Mouse (Mus musculus) lung, postnatal 4 days (tissue): ENCODE measurements at regions not wholly inside any gene's neighbourhood (a gene's known extent, or its start where the extent isn't known, plus 50 kb on each side); places are given as distances from the start of the nearest gene placed in this dataset.

Source experiments
- DNase-seq, 2 experiments: peaks; one replicate each; pipeline ENCODE4 v3.0.0; 2021

DNA sequence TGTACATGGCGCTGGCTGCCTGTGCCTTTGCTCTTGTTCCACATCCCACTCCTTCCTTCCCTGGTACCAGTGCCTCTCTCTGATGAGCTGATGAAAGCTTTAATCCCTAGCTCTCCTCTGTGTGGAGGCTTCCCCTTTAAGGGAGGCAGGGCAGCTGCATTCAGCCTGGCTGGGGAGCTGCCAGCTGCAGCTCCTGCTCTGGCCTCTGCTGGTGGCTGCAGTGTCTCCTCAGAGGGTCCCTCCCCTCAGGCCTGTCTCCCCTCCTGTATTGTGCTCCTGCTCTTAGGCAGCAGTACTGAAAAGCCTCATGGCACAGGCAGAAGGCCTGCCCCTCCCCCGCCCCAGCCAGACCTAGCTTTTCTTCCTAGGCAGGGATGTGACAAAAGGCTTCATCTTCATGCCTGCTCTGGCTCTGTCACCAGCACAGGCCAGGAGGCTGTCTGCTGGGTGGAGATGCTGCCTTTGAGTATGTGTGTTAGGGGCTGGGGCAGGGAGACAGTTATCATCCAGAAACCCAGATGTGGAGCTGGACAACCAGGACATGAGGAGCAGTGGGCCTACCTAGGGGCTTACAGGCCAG, 97.7 kb upstream of the Zcchc13 start:
- peak; percentile 31 to 35 for DNase-seq

GRCm38 (mm10) chrX:103533306-103533705, 97.1 kb upstream of the Zcchc13 start:
- peak in 1 of 2 experiments; percentile 29 for DNase-seq

DNA sequence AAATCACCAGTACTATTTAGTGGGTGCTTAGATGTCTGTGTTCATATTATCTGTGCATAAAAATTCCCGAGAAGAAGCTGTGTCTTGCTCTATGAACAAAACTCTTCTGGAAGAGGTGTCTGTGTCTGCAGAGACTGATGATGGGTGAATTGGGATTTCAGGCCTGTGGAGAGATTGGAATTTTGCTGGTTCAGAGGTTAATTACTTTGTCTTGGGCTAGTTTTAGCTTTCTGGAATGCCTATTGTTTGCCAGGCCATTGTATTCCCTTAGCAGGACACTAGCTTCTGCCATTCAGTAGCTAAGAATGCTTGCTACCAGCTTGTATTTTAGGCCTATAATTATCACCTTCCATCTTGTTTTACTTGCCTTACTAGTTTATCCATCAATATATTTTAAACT, 96.6 kb upstream of the Zcchc13 start:
- no peak for DNase-seq

DNA sequence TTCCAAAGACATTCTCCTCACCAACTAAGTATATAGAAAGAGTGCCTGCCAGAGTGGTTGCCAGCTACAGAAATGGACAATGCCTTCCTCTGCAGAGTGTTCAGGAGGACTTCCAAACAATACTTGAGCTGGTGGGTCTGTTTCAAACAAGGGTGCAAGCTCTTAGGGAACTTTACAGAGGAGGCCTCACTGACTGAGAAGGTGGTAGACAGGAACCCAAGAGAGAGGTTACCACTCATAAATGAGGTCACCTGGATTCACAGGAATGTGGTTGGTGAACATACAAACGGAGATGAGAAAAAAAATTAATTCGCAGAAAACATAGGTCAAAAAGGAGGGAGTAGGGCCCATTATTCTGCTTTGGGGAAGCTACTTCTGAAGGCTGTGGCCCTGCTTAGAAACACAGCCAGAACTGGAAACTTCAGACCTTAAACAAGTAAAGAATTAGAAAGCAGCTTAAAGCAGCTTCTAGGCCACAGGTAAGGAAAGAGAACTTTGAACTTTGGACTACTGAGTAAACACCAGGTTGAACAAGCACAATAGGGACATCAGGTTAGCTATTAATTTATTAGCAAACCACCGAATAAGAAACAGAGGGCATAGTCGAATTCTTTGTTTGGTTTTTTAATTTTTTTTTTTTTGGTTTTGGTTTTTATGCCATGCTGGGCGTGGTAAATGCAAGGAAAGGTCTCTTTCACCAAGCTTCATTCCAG, 83.7 kb upstream of the Zcchc13 start:
- DNase-seq: no peak

GRCm38 (mm10) chrX:103551304-103551703, 79.1 kb upstream of the Zcchc13 start:
- DNase-seq: peak; percentile 51 to 81

DNA sequence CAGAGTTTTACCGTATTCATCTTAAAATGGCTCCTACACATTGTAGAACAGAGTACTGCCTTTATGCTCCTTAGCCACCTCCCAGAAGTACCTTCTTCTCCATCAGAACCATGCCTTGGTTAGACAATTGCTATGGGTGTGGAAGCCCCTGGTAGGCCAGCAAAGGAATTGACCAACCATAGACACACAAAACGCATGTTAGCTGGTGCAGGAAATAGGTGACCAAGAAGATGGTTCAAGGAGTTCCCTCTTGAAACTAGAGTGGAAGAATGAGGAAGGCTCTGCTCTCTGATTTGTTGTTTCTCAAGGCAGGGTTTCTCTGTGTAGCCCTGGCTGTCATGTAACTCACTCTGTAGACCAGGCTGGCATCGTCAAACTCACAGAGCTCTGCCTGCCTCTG, 77.2 kb upstream of the Zcchc13 start:
- DNase-seq: no peak

DNA sequence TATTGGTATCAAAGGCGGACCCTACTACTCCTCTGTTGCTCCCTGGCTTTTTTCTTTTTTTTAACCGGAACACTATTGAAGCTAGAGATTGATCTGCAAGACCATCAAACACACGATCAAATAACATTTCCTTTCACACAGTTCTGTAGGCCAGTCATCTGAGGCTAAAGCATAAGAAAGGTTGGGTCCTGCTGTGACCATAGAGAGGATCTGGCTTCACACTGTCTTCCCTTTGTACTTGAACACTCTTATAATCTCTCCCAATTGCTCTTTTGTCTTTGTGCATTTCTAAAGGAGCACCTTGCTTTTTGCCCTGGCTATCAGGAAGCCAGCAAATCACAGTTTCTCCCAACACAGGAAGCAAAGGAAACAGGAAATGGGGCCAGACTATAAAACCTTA, 76.8 kb upstream of the Zcchc13 start:
- DNase-seq: no peak

DNA sequence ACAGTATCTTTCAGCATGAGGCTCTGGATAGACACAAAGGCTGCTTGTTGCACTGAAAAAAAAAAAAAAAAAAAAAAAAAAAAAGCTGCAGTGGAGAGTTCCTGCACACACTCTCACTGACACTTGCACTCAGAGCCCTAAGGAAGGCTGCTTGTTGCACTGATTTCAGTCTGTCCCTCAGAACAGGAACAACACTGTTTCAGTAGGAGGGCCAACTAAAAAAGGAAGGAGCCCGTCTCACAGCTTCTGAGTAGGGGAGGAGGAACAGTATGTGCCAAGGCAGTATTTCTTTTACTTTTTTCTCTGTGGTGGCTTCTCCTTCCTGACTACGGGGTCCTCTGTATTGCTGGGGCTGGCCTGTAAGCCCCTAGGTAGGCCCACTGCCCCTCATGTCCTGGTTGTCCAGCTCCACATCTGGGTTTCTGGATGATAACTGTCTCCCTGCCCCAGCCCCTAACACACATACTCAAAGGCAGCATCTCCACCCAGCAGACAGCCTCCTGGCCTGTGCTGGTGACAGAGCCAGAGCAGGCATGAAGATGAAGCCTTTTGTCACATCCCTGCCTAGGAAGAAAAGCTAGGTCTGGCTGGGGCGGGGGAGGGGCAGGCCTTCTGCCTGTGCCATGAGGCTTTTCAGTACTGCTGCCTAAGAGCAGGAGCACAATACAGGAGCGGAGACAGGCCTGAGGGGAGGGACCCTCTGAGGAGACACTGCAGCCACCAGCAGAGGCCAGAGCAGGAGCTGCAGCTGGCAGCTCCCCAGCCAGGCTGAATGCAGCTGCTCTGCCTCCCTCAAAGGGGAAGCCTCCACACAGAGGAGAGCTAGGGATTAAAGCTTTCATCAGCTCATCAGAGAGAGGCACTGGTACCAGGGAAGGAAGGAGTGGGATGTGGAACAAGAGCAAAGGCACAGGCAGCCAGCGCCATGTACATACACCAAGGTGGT, 75.1 kb upstream of the Zcchc13 start:
- peak; percentile 18 to 65 for DNase-seq

GRCm38 (mm10) chrX:103556046-103556445, 74.3 kb upstream of the Zcchc13 start:
- no peak for DNase-seq

DNA sequence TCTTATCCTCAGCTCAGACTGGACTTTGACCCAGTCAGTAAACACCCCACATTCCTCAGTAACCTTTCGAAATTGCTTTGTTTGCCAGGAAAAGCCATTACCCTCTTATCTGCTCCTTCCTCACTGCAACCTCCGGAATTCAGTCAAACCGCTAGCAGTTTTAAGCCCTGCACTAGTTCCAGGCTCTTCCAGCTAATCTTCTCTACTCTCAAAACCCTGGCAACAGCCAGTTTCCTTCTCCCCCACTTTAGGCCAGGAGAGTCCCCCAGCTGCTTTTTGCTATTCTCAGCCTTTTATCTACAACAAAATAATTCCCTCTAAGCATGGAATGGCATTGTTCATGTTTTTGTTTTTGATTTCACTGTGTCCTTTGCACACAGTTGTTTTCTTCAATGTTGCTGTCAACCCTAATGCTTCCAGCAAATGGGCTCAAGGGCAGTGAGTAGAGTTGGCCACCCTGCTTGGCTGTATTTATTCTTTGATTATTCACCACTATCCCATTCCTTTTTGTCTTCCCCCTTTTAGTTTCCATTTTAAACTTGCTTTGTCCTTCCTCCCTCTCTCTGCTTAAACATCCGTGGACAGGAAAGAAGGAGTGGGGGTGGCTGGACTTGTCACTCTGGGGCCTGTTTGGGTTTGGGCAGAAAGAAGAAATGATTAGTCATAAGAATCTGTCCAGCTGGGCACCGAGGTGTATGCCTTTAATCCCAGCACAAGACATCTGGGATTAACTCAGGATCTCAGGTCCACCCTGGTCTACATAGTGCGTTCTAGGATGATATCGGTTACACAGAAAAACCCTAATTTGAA, 73.5 kb upstream of the Zcchc13 start:
- peak in 1 of 2 experiments; percentile 23 for DNase-seq

DNA sequence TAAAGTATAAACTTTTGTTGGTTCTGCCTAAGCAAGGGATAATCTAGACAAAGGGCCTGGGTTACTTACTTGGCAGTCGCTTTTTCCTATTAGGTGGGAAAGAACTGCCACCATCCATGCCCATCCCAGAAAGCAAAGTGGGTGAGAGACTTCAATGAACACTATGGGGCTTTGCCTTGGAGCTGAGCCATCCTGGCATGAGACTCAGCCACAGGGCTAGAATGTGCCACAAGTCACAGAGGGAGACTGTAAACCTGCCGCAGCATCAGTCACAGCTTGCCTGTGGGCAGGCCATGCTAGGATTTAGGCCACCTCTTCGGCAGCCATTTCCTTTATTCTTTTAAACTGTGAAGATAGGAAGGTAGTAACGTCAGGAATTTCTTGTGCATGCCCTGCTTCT, 72.9 kb upstream of the Zcchc13 start:
- DNase-seq: no peak

- DNase-seq: peak; percentile 71 to 76
Observed at GRCm38 (mm10) chrX:103563531-103564246, 66.7 kb upstream of the Zcchc13 start.

- DNase-seq: no peak
Observed at GRCm38 (mm10) chrX:103573344-103573743, 57.0 kb upstream of the Zcchc13 start.

DNA sequence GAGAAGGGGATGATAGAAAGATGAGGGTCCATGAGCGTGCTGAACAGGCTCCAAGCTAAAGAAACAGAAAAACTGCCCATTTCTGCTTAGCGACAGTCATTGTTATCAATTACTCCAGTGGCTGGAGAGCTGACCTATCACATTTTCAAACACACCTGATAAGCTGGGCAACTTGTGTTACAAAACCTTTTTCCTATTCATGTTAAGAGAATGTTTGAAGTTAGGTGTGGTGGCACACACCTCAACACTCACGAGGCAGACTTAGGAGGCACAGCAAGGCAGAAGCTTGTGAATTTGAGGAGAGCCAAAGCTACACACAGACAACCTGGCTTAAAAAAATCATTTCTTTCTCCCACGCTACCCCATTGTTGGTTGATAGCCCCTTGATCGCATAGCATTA, 50.9 kb upstream of the Zcchc13 start:
- no peak for DNase-seq
